Mouse (Mus musculus) brain, embryonic 18.5 days (tissue): ENCODE measurements around the gene Dap3.
A peak's percentile ranks its signal among the peaks of the same experiment; 100 is the strongest.
"Not testable (repeated sequence)": the region's sequence is repeated elsewhere in the genome, so short reads cannot be mapped to it uniquely, and the experiment has no call there.

Source experiments
- DNase-seq: peaks from one replicate; pipeline ENCODE4 v3.0.0-alpha.2; 2012; ENCODE audit warnings: low read depth, low spot score

Gene Dap3

GRCm38 (mm10) chr3:88950576-88951326, at the start of gene Dap3, which contains the start of gene Ash1l:
TSS of gene Dap3 (minus strand) at chr3:88951181.
TSS of gene Ash1l (plus strand) at chr3:88950622.
- peak; percentile 60 for DNase-seq

- DNase-seq = no peak
Observed at GRCm38 (mm10) chr3:88992793-88993192, 41.8 kb upstream of the Dap3 start.

GRCm38 (mm10) chr3:88983921-88984381, 33.0 kb upstream of the Dap3 start:
- no peak for DNase-seq

- DNase-seq = no peak
Observed at GRCm38 (mm10) chr3:88981206-88982010, 30.4 kb upstream of the Dap3 start.

DNA sequence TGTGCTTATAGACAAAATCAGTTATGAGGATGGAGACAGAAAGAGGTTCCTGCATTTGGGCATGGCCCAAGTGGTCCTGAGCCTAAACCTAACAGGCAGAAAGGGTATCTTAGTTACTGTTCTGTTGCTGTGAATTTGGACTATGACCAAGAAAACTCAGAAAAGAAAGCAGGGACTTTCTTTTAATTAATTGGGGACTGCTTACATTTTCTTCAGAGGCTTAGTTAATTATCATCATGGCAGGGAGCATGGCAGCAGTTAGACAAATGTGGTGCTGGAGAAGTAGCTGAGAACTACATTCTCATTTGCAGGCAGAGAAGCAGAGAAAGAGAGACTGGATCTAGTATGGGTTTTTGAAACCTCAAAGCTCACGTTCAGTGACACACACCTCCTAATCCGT, 24.0 kb upstream of the Dap3 start:
- DNase-seq = no peak

- DNase-seq = not testable (repeated sequence)
Observed at GRCm38 (mm10) chr3:88963211-88963610, 12.2 kb upstream of the Dap3 start.

GRCm38 (mm10) chr3:88953736-88954135, 2.8 kb upstream of the Dap3 start:
- no peak for DNase-seq

- no peak for DNase-seq
Observed at GRCm38 (mm10) chr3:88953246-88953645, 2.3 kb upstream of the Dap3 start.

DNA sequence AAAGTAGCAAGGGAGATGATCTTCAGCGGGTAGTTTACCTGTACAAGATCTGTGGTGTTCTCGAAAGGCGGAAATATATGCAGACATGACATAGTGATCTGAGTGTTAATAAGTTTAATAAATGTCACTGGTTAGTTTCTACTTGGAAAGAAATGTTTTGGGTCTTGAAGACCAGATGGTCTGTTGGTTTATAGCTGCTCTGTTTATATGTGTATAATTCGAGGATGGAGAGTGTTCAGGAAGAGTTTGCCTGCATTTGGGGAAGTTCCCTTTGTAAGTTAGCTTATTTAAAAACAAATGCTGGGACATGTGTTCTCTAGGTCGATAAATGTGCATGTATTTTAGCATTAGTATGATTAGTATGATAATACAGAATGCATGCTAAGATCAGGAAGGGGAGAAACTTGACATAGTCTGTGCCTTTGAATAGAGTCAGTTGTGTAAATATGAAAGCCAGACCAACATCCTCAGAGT, 383 bp upstream of the Dap3 start:
- no peak for DNase-seq

GRCm38 (mm10) chr3:88949786-88950575, 1.0 kb downstream of the Dap3 start:
- DNase-seq = peak; percentile 87

- DNase-seq = no peak
Observed at GRCm38 (mm10) chr3:88944109-88944508, 6.9 kb downstream of the Dap3 start.

GRCm38 (mm10) chr3:88942316-88942880, 8.6 kb downstream of the Dap3 start:
- no peak for DNase-seq

DNA sequence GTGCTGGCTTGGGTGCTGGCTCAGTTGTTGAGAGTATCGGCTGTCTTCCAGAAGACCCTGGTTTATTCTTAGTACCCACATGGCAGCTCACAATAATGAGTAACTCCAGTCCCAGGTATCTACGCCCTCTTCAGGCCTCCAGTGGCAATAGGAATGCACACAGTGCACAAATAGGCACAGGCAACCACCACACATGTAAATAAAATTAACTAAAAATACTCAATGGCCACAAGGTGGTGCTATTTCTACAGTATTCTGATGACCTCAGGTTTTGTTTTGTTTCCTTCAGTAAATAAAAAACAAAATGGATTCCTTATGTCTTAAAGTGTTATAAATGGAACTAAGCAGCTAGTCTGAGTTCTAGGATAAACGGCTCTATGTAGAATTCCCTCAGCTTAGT, 11.2 kb downstream of the Dap3 start:
- peak; percentile 14 for DNase-seq

GRCm38 (mm10) chr3:88939071-88939470, 11.9 kb downstream of the Dap3 start:
- DNase-seq = no peak

DNA sequence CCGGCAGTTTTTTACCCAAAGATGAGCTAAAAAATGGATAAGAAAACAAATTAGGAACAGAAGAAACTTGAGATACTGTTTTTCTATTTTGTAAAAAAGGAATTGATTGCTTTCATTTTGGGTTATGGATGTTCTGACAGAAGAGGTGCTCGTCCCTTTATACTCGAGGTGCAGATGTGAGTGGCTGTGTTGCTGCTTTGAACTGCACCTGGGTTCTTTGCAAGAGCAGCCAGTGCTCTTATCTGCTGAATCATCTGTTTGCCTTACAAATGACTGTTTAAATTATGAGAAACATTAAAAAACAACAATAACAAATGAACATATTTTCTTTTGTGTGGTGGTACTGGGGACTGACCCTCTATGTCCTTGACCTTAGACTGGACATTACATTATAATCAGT, 21.5 kb downstream of the Dap3 start:
- DNase-seq = no peak

DNA sequence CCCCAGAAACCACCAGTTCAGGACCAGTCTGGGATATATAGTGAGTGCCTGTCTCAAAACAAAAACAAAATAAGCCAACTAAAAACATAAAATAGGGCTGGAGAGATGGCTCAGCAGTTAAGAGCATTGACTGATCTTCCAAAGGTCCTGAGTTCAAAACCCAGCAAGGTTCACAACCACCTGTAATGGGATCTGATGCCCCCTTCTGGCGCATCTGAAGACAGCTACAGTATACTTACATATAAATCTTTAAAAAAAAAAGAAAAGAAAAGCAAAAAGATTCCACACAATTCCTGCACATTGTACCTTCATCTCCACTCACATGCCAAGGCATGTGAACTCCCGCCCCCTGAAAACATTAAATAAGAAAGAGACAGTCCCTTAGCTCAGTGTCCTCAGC, 25.3 kb downstream of the Dap3 start:
- no peak for DNase-seq

DNA sequence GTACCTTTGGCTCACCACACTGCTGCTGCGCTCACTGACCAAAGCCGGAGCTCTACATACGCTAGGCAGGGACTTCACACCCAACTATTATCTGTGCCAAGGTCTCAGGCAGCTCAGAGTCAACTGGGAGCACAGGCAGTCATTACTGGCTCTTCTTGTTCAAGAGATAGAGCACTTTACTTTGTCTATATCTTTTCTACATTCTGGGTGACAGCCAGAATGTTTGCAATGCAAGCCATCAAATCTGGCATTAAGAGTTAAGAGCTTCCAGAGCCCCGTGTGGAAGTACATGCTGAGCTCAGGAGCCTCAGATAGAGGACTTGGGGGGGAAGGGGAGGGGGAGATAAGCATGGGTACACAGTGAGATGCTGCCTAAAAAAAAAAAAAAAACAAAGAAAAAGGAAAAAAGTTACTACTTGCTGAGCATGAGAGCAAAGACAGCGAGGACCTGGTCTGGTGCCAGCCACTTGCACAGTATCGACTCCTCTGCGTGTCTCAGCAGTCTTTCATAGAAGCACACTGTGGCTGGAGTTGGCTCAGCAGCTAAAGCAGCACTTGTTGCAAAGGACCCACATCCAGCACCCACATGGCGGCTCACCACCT, 26.9 kb downstream of the Dap3 start:
- no peak for DNase-seq

- DNase-seq = no peak
Observed at GRCm38 (mm10) chr3:88921411-88921810, 29.6 kb downstream of the Dap3 start.

GRCm38 (mm10) chr3:88918981-88919380, 32.0 kb downstream of the Dap3 start:
- no peak for DNase-seq

GRCm38 (mm10) chr3:88914384-88914810, 36.6 kb downstream of the Dap3 start:
- no peak for DNase-seq
